Mouse (Mus musculus) megakaryocyte, embryonic 14.5 days (primary cell): ENCODE data around the gene Vmn1r10. TPM values are rescaled to one million over a fixed set of nuclear protein-coding genes. Genes with fewer than 3 reads are reported as not detected.

Experiments
- H3K27me3 ChIP-seq: replicated peaks from 2 replicates; pipeline ENCODE3; 2012; ENCODE audit warnings: inconsistent platforms
- H3K36me3 ChIP-seq: replicated peaks from 2 replicates; pipeline ENCODE3; 2012; ENCODE audit warnings: low read length, inconsistent platforms, mixed read lengths
- H3K4me1 ChIP-seq: 2 replicates; pipeline ENCODE4 v1.6.1; 2012; ENCODE audit warnings: inconsistent platforms
- H3K4me3 ChIP-seq: replicated peaks from 2 replicates; pipeline ENCODE3; 2012; ENCODE audit warnings: moderate library complexity, mild to moderate bottlenecking, inconsistent platforms
- H3K9me3 ChIP-seq: 2 replicates; pipeline ENCODE4 v1.6.1; 2012; ENCODE audit warnings: inconsistent platforms
- FLI1 ChIP-seq: IDR thresholded peaks from 2 replicates; pipeline ENCODE4 v1.6.1; 2012; ENCODE audit warnings: low read length, inconsistent platforms, mixed read lengths
- GATA1 ChIP-seq: IDR thresholded peaks from 3 replicates; pipeline ENCODE4 v1.6.1; 2012; ENCODE audit warnings: mixed read lengths, low read length, inconsistent platforms, borderline replicate concordance
- polyA plus RNA-seq: library from polyadenylated mRNA; stranded (reverse); fragments of >175 nt; gene quantifications from 2 replicates; pipeline ENCODE4 v1.2.3, GENCODE M21; 2012; ENCODE audit warnings: low replicate concordance; ENCODE audit not compliant: insufficient read depth

Vmn1r10 gene
- polyA plus RNA-seq = not detected in 2 replicates

DNA sequence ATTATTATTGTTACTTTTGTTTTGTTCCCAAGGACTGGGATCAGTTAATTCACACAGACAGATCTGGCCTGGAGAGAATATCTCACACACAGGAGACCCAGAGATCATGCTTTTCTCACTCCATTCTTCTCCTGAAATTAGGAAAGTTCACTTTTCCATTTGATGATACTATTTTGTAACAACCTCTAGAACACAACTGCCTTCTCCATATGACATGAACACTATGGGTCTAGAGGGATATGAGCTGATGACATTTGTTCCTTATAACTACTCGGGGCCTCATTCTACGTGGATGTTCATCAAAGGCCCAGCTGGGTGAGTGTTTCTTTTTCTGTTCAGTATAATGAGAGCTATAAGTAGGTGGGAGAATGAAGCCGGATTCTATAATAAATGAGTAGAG, at the start of gene Vmn1r10:
Gene Vmn1r10, plus strand, starts transcription at position 301 of the 400 bp plus-strand sequence.
- no peaks in the 10 kb centered on the region for H3K27me3 ChIP-seq
- H3K4me3 ChIP-seq = no peak within 1 kb of the TSS
- TF ChIP-seq FLI1 (no peak), GATA1 (no peak)
- no peaks in the 10 kb centered on the region for H3K9me3 ChIP-seq
- no peaks in the 10 kb centered on the region for H3K36me3 ChIP-seq
- no peaks in the 10 kb centered on the region for H3K4me1 ChIP-seq

DNA sequence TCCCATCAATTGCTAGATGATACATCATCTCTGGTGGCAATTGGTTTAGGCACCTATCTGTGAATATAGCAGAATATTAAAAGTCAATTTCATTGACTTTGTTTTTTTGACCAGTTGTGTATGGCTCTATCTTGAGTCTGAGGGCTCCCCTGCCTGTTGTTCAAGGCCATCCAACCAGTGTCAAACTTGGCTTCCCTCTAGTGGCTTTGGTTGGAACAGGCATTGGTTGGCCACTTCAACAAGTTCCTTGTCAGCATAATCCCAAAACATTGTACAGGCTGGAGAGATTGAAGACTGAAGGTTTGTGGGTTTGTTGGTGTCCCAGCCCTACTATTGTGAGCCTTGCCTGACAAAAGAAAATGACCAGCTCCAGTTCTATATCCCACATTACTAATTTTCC, 45.5 kb upstream of the Vmn1r10 start:
- H3K27me3 ChIP-seq = no peaks in the 10 kb centered on the region
- no peaks in the 10 kb centered on the region for H3K4me1 ChIP-seq
- H3K9me3 ChIP-seq = no peaks in the 10 kb centered on the region
- no peaks in the 10 kb centered on the region for H3K36me3 ChIP-seq
- TF ChIP-seq FLI1 = no peak
- TF ChIP-seq GATA1 = no peak
- no peak overlapping the region for H3K4me3 ChIP-seq

DNA sequence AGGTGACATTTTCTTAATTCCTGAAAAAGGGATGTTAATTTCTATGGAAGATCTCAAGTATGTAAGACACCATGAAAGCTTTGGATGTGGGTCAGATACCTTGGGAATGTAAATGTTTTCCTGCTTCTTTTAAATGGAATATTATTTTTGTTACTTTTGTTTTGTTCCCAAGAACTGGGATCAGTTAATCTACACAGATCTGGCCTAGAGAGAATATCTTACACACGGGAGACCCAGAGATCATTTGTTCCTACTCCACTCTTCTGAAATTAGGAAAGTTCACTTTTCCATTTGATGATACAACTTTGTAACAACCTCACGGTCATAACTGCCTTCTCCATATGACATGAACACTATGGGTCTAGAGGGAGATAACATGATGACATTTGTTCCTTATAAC, 42.8 kb upstream of the Vmn1r10 start, which contains the start of gene Vmn1r9:
Gene Vmn1r9, plus strand, starts transcription at position 301 of the 400 bp plus-strand sequence.
- TF ChIP-seq FLI1 (no peak), GATA1 (no peak)
- no peaks in the 10 kb centered on the region for H3K4me1 ChIP-seq
- H3K36me3 ChIP-seq = no peaks in the 10 kb centered on the region
- H3K27me3 ChIP-seq = no peaks in the 10 kb centered on the region
- H3K9me3 ChIP-seq = no peaks in the 10 kb centered on the region
- H3K4me3 ChIP-seq = no peak within 1 kb of the TSS

DNA sequence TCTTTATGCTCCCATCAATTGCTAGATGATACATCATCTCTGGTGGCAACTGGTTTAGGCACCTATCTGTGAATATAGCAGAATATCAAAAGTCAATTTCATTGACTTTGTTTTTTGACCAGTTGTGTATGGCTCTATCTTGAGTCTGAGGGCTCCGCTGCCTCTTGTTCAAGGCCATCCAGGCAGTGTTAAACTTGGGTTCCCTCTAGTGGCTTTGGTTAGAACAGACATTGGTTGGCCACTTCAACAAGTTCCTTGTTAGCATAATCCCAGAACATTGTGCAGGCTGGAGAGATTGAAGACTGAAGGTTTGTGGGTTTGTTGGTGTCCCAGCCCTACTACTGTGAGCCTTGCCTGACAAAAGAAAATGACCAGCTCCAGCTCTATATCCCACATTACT, 2.9 kb upstream of the Vmn1r10 start:
- TF ChIP-seq FLI1 = no peak
- TF ChIP-seq GATA1 = no peak
- H3K4me1 ChIP-seq = no peaks in the 10 kb centered on the region

DNA sequence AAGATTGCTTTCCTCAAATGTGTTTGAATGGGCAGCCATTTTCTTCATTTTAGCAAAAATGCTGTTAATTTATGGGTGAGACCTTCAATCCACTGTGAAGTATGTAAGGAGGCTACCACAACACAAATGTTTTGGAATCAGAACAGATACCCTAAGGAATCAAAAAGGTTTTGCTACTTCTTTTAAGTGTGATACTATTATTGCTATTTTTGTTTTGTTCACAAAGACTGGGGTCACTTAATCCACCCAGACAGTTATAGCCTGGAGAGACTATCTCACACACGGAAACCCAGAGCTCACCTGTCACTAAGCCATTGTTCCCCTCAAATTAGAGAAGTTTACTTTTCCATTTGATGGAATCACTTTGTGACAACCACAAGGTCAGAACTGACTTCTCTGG, 23.9 kb downstream of the Vmn1r10 start, which contains the start of gene Vmn1r11:
Gene Vmn1r11, plus strand, starts transcription at position 301 of the 400 bp plus-strand sequence.
- no peaks in the 10 kb centered on the region for H3K36me3 ChIP-seq
- no peak for TF ChIP-seq GATA1
- TF ChIP-seq FLI1 = no peak
- H3K9me3 ChIP-seq = no peaks in the 10 kb centered on the region
- no peak within 1 kb of the TSS for H3K4me3 ChIP-seq
- no peaks in the 10 kb centered on the region for H3K4me1 ChIP-seq
- no peaks in the 10 kb centered on the region for H3K27me3 ChIP-seq

More for the DNA sequence above, 2.9 kb upstream of the Vmn1r10 start:
- Histone ChIP-seq H3K36me3 (no peaks in the 10 kb centered on the region), H3K9me3 (no peaks in the 10 kb centered on the region), H3K27me3 (no peaks in the 10 kb centered on the region), H3K4me3 (no peak overlapping the region)

DNA sequence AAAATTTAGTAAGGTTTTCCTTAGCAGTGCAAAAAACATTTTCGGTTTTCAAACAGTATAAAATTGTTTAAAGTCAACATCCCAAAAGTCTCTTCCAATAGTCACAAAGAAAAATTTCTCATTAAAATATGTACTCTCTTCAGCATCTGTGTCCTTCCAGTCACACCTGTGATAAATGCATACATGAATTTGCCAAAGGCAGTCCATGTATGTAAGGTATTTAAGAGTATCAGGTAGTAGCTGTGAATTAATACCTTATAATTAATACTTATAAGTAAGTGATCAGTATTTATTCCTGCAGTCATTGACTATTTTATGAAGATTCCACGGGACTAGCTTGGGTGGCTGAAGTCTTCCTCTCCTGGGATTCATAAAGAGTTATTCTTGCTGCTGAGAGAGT, 47.4 kb downstream of the Vmn1r10 start, which contains the start of gene Vmn1r12:
Gene Vmn1r12, plus strand, starts transcription at position 301 of the 400 bp plus-strand sequence.
- Histone ChIP-seq H3K4me3 (no peak within 1 kb of the TSS), H3K27me3 (no peaks in the 10 kb centered on the region), H3K9me3 (no peaks in the 10 kb centered on the region), H3K4me1 (no peaks in the 10 kb centered on the region), H3K36me3 (no peaks in the 10 kb centered on the region)
- no peak for TF ChIP-seq FLI1
- TF ChIP-seq GATA1 = no peak

Other genes with a start within 250 kb of the Vmn1r10 start
- 96.8 and 108 TPM in 2 replicates for gene Nt5c3, start 185.5 kb upstream of the Vmn1r10 start, polyA plus RNA-seq
- gene Vmn1r4, start 185.4 kb upstream of the Vmn1r10 start, polyA plus RNA-seq = not detected in 2 replicates
- not detected in 2 replicates for gene Vmn1r5, start 139.2 kb upstream of the Vmn1r10 start, polyA plus RNA-seq
- gene Vmn1r6, start 112.2 kb upstream of the Vmn1r10 start, polyA plus RNA-seq = not detected in 2 replicates
- not detected in 2 replicates for gene Vmn1r7, start 84.1 kb upstream of the Vmn1r10 start, polyA plus RNA-seq
- not detected in 2 replicates for gene Vmn1r8, start 77.2 kb upstream of the Vmn1r10 start, polyA plus RNA-seq
- gene Vmn1r9, start 42.7 kb upstream of the Vmn1r10 start, polyA plus RNA-seq = not detected in 2 replicates
- gene Vmn1r11, start 24.0 kb downstream of the Vmn1r10 start, polyA plus RNA-seq = not detected in 2 replicates
- not detected in 2 replicates for gene Vmn1r12, start 47.5 kb downstream of the Vmn1r10 start, polyA plus RNA-seq
- not detected in 2 replicates for gene Vmn1r13, start 93.8 kb downstream of the Vmn1r10 start, polyA plus RNA-seq
- gene Vmn1r14, start 122.2 kb downstream of the Vmn1r10 start, polyA plus RNA-seq = not detected in 2 replicates
- not detected in 2 replicates for gene Vmn1r15, start 148.5 kb downstream of the Vmn1r10 start, polyA plus RNA-seq
- gene Vmn1r16, start 220.0 kb downstream of the Vmn1r10 start, polyA plus RNA-seq = not detected in 2 replicates